Mouse (Mus musculus) testis, postnatal 14 days (tissue): ENCODE results near the gene Saa1.
"Not testable (repeated sequence)": the region's sequence is repeated elsewhere in the genome, so short reads cannot be mapped to it uniquely, and the experiment has no call there.

Source experiments
- DNase-seq: peaks from one replicate; pipeline ENCODE4 v3.0.0; 2021; ENCODE audit warnings: low spot score

Gene Saa1

DNA sequence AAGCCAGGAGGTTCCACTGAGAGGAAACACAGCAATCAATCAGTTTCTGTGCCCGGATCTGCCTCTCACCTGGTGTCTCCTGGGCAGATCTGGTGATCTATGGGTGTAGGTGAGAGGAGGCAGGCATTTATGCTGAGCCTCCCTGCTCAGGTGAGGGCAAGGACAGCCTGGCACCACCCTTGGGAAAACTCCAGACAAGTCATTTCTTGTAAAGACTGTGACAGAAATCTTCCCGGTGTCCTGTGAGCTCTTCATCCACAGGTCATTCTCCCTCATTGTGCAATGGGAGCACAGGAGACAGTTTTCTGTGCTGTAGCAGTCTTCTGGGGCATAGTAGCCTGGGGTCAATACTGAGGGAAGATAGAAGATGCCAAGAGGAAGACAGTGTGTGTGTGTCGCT, at the start of gene Saa1:
Gene Saa1, minus strand, starts transcription at position 101 of the 400 bp plus-strand sequence.
- not testable (repeated sequence) for DNase-seq

- no peak for DNase-seq
Observed at GRCm38 (mm10) chr7:46789177-46789849, 46.5 kb upstream of the Saa1 start.

- DNase-seq: no peak
Observed at GRCm38 (mm10) chr7:46770706-46771105, 27.9 kb upstream of the Saa1 start.

GRCm38 (mm10) chr7:46768451-46768850, 25.7 kb upstream of the Saa1 start:
- DNase-seq: no peak

DNA sequence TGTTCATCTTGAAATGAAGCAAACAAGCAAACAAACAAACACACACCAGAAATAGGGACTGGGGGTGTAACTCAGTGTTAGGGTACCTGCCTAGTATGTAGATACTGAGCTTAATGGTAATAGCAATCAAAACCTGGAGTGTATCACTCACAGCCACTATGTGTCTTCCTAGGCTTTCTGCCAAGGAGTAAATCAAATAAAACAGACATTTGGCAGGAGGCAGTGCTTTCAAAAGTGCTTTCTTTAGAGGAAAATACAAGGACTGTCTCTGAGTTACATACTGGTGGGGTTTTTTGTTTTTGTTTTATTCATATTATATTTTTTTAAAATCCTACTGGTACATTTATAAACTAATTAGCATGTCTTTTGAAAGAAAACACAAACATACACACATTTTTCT, 24.6 kb upstream of the Saa1 start:
- DNase-seq: no peak

GRCm38 (mm10) chr7:46764672-46765071, 21.9 kb upstream of the Saa1 start:
- no peak for DNase-seq

- no peak for DNase-seq
Observed at GRCm38 (mm10) chr7:46762601-46763000, 19.8 kb upstream of the Saa1 start.

DNA sequence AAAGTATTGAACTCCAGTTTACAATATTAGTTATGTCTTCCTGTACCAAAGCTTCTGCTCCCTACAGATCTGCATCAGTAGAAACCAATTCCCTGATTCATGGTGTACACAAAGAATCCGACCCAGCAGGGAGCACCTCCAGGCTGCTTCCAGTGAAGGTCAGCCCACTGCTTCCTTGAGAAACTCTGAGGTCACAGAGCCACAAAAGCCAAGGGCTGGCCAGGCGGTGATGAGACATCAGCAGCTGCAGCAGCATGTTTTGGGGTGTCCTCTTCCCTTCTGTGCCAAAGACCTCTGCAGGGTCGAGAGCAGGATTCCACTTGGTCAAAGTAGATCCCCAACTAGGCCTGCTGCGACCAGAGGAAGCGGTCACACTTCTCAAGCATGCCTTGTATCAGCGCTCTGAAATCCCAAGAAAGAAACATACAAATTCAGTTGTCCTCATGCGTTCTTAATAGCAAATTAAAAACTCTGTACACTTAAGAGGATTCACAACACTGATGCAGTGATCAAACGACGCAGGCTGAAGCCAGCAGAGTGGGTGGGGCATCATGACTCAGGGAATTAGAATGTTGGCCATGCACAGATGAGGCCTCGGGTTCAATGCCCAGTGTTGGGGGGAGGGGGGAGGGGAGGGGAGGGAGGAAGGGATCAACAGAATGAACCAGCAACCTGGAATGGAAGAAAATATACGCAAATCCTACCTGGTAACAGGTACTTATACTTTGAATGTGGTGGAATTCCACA, 18.4 kb upstream of the Saa1 start:
- no peak for DNase-seq

DNA sequence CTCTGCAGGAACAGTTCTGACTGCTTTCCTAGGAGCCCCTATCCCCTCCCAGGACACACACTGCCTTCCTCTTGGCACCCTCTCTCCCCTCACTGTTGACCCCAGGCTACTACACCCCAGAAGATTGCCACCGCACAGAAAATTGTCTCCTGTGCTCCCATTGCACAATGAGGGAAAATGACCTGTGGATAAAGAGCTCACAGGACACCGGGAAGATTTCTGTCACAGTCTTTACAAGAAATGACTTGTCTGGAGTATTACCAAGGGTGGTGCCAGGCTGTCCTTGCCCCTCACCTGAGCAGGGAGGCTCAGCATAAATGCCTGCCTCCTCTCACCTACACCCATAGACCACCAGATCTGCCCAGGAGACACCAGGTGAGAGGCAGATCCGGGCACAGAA, 8.7 kb upstream of the Saa1 start, which contains the start of gene Saa2:
Gene Saa2, plus strand, starts transcription at position 301 of the 400 bp plus-strand sequence.
- no peak for DNase-seq

DNA sequence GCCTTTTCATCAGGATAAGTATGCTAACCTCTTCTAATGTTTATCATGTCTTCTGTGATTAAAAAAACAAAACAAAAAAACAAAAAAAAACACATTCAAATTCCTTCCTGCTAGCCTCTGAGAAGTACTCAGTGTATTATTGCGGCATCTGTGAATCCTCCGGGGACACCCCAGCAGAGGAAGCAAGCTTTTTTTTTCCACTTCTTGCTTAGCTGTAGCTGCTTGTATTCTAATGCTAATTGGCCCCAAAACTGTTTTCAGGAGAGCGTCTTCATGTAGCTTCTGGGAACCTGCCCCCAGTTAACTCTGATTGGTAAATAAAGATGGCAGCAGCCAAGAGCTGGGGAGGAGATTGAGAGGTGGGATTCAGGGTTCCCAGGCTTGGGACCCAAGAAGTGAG, 5.7 kb upstream of the Saa1 start:
- no peak for DNase-seq

DNA sequence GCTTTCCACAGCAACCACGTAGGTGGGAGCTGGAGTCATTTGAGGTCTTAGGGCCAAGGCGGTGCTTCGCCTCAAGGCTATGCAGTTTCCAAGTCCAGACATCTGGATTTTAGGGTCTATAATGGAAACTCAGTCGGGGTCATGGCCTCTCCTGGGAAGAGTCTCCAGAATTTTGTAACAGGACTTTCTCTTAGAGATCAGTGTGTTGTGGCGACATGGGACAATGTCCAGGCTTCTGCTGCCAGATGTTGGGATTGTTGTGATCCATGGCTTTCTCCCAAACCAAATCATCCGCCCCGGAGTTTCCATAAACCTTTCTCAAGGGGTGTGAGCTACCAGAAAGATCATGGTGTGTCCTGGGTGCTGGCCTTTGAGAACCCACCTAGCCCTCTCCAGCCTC, 3.6 kb upstream of the Saa1 start:
- DNase-seq: no peak

- no peak for DNase-seq
Observed at GRCm38 (mm10) chr7:46745816-46746215, 3.0 kb upstream of the Saa1 start.

DNA sequence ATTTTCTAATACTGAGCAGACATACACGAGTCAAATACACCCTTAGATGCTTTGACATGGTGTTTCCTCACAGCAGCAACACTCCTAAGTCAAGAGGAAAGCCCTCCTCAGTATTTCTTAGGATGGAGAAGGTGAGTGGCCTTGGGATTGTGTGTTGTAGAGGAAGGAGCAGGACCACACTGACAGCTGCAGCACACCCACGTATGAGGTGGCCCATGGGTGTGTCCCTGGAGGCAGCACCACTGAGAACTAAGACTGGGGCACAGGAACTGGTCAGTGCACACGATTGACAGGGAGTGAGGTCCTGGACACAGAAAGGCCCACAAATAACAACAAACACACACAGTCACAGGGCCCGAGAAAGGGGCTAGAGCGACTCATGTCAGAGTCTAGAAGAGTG, 2.7 kb downstream of the Saa1 start:
- DNase-seq: not testable (repeated sequence)

DNA sequence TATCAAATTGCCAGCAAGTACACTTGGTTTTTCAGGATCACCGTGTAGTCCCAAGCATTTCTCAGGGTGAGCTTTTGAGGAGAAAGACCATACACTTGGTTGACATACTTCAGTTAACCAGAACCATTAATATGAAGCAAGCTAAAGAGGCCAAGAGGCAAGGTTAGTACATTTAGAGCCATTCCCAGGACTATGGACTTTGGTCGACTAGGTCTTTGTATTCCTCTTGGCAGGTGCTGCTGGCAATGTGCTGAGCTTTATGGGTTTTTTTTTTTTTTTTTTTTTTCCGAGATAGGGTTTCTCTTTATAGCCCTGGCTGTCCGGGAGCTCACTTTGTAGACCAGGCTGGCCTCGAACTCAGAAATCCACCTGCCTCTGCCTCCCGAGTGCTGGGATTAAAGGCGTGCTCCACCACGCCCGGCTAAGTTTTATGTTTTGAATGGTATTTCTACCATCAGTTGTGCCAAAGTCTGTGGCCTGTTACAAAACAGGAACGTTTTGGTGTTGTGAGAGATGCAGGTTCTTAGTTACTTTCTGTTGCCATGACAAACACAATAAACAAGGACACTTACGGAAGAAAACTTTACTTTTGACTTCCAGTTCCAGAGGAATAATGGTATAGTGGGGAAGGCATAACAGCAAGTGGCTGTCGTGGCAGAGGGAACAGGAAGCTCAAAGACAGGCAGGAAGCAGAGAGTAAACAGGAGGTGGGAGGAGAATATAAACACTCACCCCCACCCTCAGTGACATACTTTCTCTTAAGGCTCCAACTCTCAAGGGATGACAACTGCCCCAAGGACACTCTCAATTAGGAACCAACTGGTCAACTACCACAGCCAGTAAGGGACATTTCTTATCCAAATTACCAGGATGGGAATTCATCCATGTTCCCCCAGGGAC, 4.0 kb downstream of the Saa1 start:
- DNase-seq: no peak

DNA sequence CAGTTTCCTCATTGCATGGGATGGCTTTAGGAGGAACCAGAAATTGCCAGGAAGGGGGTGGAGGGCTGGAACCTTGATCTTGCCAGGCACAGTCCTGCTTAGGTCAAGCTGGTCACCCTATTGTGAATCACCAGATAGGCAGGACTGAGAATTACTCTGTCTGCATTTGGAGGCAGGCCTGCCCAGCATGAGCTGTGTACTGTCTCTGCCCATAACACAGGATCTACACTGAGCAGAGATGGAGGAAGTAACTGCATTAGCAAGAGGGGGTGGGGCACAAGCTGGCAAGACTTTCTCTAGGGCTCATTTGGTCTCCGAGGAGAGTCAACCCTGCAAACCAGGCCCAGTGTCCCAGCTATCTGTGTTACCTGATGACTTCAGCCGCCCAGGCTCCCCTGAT, 7.8 kb downstream of the Saa1 start:
- DNase-seq: no peak

- no peak for DNase-seq
Observed at GRCm38 (mm10) chr7:46732458-46732857, 10.3 kb downstream of the Saa1 start, which contains the start of gene Saa4. Saa4 (minus strand) TSS chr7:46732603.

DNA sequence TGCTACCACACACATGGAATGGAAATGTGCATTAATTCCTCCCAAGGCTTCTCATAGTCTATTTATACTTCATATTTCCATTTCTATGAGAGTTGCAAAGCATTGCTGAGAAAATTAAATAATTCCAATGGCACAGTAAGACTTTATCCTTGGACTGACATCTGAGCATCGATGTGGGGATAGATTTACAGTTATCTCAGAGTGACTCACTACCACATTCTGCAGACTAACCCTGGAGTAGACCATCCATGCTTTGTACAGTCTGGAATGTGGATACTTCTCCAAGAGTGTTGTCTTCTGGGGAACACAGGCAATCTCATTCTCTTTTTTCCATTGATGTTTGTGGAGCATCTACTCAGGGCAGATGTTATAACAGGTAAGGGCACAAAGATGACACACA, 15.2 kb downstream of the Saa1 start:
- DNase-seq: no peak

- DNase-seq: no peak
Observed at GRCm38 (mm10) chr7:46724396-46724795, 18.4 kb downstream of the Saa1 start.

GRCm38 (mm10) chr7:46723849-46724248, 18.9 kb downstream of the Saa1 start:
- no peak for DNase-seq

GRCm38 (mm10) chr7:46723354-46723753, 19.4 kb downstream of the Saa1 start:
- DNase-seq: no peak

DNA sequence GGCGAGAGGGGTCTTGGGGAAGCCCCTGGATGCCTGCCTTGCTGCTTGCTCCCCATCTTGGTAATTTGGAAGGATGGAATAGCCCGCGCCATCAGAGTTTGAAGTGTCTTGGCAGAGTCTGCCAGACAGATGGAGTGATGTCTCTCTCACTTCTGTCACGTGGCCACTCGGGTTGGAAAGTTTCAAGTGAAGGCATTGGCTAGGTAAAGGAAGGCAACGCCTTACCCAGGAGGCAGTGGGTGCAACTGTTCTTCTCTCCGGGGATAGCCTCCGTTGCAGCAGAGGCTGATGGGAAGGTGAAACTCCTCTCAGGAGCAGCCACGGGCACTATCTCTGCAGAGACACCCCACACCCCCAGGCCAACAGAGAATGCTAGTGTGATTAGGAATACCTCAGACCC, 22.3 kb downstream of the Saa1 start:
- DNase-seq: no peak

DNA sequence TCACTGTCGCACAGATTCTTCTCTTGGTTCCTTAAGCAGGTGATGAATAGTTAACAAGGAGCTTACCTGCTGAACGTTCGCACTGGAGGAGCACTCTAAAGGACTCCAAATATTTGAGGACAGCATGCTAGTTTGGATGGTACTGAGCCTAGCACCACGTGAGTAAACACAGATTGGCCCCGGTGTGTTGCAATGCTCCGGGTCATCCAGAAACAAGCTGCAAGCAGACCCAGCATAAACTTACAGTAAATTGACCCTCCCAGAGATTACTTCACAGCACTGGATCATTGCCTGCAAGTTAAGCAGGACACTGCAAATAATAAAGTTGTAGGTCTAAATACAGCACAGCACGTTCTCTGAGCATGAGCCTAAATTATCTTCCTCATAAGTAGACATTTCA, 23.3 kb downstream of the Saa1 start:
- peak; percentile 21 for DNase-seq
